Mouse (Mus musculus) MEL (cell line): ENCODE data around the gene Aff1.

ENCODE experiments used
- CHD1 ChIP-seq: IDR thresholded peaks from 2 replicates; pipeline ENCODE4 v1.6.1; 2012; ENCODE audit warnings: low read depth, mild to moderate bottlenecking, inconsistent platforms, low read length, improper control_type of control experiment
- CTCF ChIP-seq, 3 experiments: IDR thresholded peaks in 2 of 3; conservative IDR thresholded peaks in 1 of 3; 2 replicates each; pipeline ENCODE4 v1.5.1; 2011 to 2012; ENCODE audit warnings: low read length in 3 of 3, low read depth in 2 of 3, mild to moderate bottlenecking in 2 of 3, improper control_type of control experiment in 1 of 3, inconsistent platforms in 1 of 3, mixed read lengths in 1 of 3, moderate library complexity in 1 of 3; ENCODE audit not compliant: control insufficient read depth in 1 of 3, insufficient read depth in 1 of 3, poor library complexity in 1 of 3, severe bottlenecking in 1 of 3
- EP300 ChIP-seq, 2 experiments: IDR thresholded peaks; 2 replicates each; pipeline ENCODE4 v1.6.1; 2011; ENCODE audit warnings: improper control_type of control experiment in 2 of 2, low read length in 2 of 2, low read depth in 1 of 2, mild to moderate bottlenecking in 1 of 2
- HCFC1 ChIP-seq: IDR thresholded peaks from 2 replicates; pipeline ENCODE4 v1.6.1; 2012; ENCODE audit warnings: low read depth, mild to moderate bottlenecking, inconsistent platforms, low read length, improper control_type of control experiment, moderate library complexity
- POLR2A ChIP-seq, 2 experiments: IDR thresholded peaks; 2 replicates each; pipeline ENCODE4 v1.6.1; 2011 to 2012; ENCODE audit warnings: low read length in 2 of 2, mild to moderate bottlenecking in 2 of 2, control low read depth in 1 of 2, improper control_type of control experiment in 1 of 2, low read depth in 1 of 2, moderate library complexity in 1 of 2; ENCODE audit not compliant: control insufficient read depth in 1 of 2, insufficient read depth in 1 of 2, poor library complexity in 1 of 2
- SMC3 ChIP-seq: IDR thresholded peaks from 2 replicates; pipeline ENCODE4 v1.6.1; 2011; ENCODE audit warnings: low read depth, low read length, improper control_type of control experiment
- TAL1 ChIP-seq: IDR thresholded peaks from 2 replicates; pipeline ENCODE4 v1.6.1; 2012; ENCODE audit warnings: mild to moderate bottlenecking, inconsistent platforms, low read length, moderate library complexity, mixed read lengths

GRCm38 (mm10) chr5:103709044-103709443 is 16.9 kb downstream of the Aff1 start:
- TF ChIP-seq POLR2A (IDR thresholded peaks at IDR 0.05; ENCODE audit: control insufficient read depth in 1 of 2, insufficient read depth in 1 of 2, low read depth in 1 of 2, low read length in 2 of 2, poor library complexity in 1 of 2) (no peak), CHD1 (no peak), SMC3 (no peak), CTCF (IDR thresholded peaks at IDR 0.05 in 2 of 3, conservative IDR thresholded peaks at IDR 0.05 in 1 of 3; ENCODE audit: control insufficient read depth in 1 of 3, insufficient read depth in 1 of 3, low read depth in 2 of 3, low read length in 3 of 3, poor library complexity in 1 of 3, severe bottlenecking in 1 of 3) (no peak), EP300 (IDR thresholded peaks at IDR 0.05; ENCODE audit: low read depth in 1 of 2, low read length in 2 of 2) (no peak), TAL1 (no peak), HCFC1 (no peak)
